Mouse (Mus musculus) inflammation-experienced regulatory T-cells, adult 6 months (primary cell): ENCODE results near the gene Tor4a. TPM values are rescaled to one million over a fixed set of nuclear protein-coding genes. Genes with fewer than 3 reads are reported as not detected.
A peak's percentile ranks its signal among the peaks of the same experiment; 100 is the strongest.

ENCODE experiments used
- ATAC-seq: one replicate; pipeline ENCODE4 v1.8.0; 2017
- polyA plus RNA-seq, 3 experiments: library from polyadenylated mRNA; unstranded; fragments of 100-300 nt; shearing (Covaris generic); gene quantifications; one replicate each; pipeline ENCODE4 v1.2.1; 2017

The Tor4a gene
- polyA plus RNA-seq, 3 experiments from 2014 or later, result 55.3 to 73.9 (median 67.2) TPM

DNA sequence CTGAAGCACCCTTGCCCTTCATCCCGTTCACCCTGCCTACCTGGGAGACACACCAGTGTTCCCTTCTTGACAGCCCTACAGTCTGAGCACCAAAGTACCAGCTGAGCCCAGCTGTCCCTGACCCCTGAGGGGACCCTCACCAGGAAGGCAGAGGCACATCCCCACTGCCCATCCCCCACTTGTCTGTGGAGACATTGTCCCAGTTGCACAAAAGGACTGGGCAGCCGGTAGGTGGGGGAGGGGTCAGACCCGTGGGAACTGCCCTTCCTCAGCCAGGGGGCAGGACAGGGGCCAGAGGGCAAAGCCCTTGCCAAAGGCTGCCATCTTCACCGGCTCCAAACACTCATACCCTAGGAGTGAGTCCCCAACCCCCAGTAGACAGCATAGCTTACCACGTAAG is 26.9 kb downstream of the Tor4a start:
- ATAC-seq, result no peak

GRCm38 (mm10) chr2:25168665-25168978 is 28.1 kb downstream of the Tor4a start:
- ATAC-seq, result no peak

- ATAC-seq, result no peak
Measured at GRCm38 (mm10) chr2:25167919-25168664, 28.6 kb downstream of the Tor4a start.

DNA sequence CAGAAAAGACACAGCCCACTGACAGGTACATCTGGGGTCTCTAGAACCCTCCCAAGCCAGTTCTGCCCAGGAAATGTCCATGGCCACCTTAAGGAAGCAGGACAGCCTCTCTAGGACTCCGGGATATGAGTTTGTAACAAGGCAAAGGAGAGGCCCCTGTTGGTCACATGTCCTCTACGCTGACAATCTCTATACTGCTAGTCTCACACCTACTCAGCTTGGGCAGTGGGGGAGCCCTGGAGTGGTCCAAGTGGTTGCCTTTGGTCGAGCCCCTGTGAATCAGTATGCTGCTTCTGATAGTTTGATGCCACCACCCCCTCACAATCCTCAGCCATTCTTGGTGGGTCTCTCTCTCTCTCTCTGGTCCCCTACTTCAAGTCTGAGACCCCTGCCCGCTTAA is 29.2 kb downstream of the Tor4a start:
- ATAC-seq, result no peak

DNA sequence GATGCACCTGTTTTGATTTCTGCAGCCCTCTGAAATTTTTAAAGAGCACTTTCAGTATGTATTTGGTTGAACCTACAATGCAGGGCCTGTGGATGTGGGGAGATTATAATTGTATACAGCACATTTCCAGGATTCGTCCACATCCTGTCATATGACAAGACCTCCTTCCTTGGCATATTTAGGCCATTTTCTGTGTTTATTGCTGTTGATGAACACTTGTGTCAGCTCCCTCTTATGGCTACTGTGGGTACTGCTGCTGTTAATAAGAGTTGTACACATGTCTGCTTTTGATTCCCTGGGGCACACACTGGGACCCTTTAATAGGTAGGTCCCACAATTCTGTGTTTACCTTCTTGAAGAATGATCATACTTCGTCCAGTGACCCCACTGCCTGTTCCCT is 39.0 kb downstream of the Tor4a start:
- peak; percentile 69 for ATAC-seq

GRCm38 (mm10) chr2:25156990-25157389 is 39.7 kb downstream of the Tor4a start:
- ATAC-seq, result no peak

- ATAC-seq, result no peak
Measured at GRCm38 (mm10) chr2:25156177-25156576, 40.5 kb downstream of the Tor4a start.

GRCm38 (mm10) chr2:25151280-25151956 is 45.3 kb downstream of the Tor4a start:
- no peak for ATAC-seq

GRCm38 (mm10) chr2:25149643-25150042 is 47.0 kb downstream of the Tor4a start:
- no peak for ATAC-seq

DNA sequence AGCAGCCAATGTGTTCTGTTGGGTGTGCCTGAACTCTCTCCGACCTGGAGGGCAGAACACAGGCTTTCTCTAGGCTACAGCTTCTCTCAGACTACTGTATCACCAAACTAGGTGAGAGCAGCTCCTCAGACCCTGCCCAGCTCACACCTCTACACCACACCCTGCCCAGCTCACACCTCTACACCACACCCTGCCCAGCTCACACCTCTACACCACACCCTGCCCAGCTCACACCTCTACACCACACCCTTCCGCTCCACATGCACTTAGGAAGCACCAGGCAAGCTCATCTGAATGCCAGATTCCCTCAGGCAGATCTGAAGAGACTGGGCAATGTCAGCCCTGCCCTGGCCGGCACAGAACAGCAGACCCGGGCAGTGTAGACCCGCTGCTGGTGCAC is 48.8 kb downstream of the Tor4a start:
- ATAC-seq, result no peak

DNA sequence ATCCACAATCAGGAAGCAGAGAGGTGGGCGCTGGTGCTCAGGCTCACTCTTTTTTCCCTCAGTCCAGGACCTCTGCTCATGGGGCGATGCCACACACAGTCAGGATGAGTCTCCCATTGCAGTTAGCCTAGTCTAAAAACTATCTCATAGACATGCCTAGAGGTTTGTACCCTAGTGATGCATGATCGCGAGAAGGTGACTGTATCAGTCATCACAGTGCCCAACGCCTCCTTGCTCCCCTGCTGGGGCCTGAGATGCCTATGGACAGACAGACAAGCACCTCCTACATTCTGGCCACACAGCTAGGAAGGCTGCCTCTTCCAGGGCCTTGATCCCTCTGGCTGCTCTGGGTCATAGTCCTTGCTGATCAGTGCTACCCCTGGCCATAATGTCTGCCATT is 49.3 kb downstream of the Tor4a start:
- ATAC-seq, result no peak

GRCm38 (mm10) chr2:25145346-25145745 is 51.3 kb downstream of the Tor4a start:
- no peak for ATAC-seq

Other genes with a start within 250 kb of the Tor4a start
- 1 to 10 TPM in 2 of 3 experiments, under 1 TPM in 1; 0.87 to 2.7 (median 1.2) TPM for gene Zmynd19, start 247.1 kb downstream of the Tor4a start, polyA plus RNA-seq
- gene Dph7, start 234.5 kb downstream of the Tor4a start, polyA plus RNA-seq, result 10 to 100 TPM; 21.5 to 42.4 (median 41.8) TPM
- gene Mrpl41, start 221.8 kb downstream of the Tor4a start, polyA plus RNA-seq, result 100 to 1,000 TPM in 2 of 3 experiments, 10 to 100 TPM in 1; 98.7 to 106 (median 103) TPM
- gene Pnpla7, start 220.9 kb downstream of the Tor4a start, polyA plus RNA-seq, result 10 to 100 TPM; 50.7 to 80.7 (median 77.0) TPM
- 10 to 100 TPM; 11.3 to 20.4 (median 11.4) TPM for gene Nsmf, start 142.5 kb downstream of the Tor4a start, polyA plus RNA-seq
- gene Entpd8, start 116.6 kb downstream of the Tor4a start, polyA plus RNA-seq, result under 1 TPM in 1 of 3 experiments, not detected in 2; 0.90 TPM
- 1 to 10 TPM in 2 of 3 experiments, under 1 TPM in 1; 0.68 to 4.2 (median 4.2) TPM for gene Noxa1, start 101.7 kb downstream of the Tor4a start, polyA plus RNA-seq
- gene Nrarp, start 16.1 kb downstream of the Tor4a start, polyA plus RNA-seq, result 1 to 10 TPM in 1 of 3 experiments, under 1 TPM in 2; 0.54 to 1.2 (median 0.59) TPM
- 10 to 100 TPM; 46.6 to 50.3 (median 47.0) TPM for gene Nelfb, start 14.6 kb upstream of the Tor4a start, polyA plus RNA-seq
- gene Stpg3, start 17.8 kb upstream of the Tor4a start, polyA plus RNA-seq, result not detected
- gene Fam166a, start 21.9 kb upstream of the Tor4a start, polyA plus RNA-seq, result not detected
- 100 to 1,000 TPM in 1 of 3 experiments, 10 to 100 TPM in 2; 90.3 to 208 (median 96.5) TPM for gene Tubb4b, start 27.8 kb upstream of the Tor4a start, polyA plus RNA-seq
- not detected for gene Slc34a3, start 37.5 kb upstream of the Tor4a start, polyA plus RNA-seq
- not detected for gene Rnf224, start 39.9 kb upstream of the Tor4a start, polyA plus RNA-seq
- gene Rnf208, start 45.4 kb upstream of the Tor4a start, polyA plus RNA-seq, result 1 to 10 TPM in 1 of 3 experiments, under 1 TPM in 2; 0.53 to 1.6 (median 0.99) TPM
- not detected for gene Cysrt1, start 45.6 kb upstream of the Tor4a start, polyA plus RNA-seq
- 1 to 10 TPM; 2.3 to 9.2 (median 4.0) TPM for gene AL732309.1, start 50.0 kb upstream of the Tor4a start, polyA plus RNA-seq
- 10 to 100 TPM in 1 of 3 experiments, 1 to 10 TPM in 2; 8.3 to 13.7 (median 8.7) TPM for gene Tmem203, start 58.6 kb upstream of the Tor4a start, polyA plus RNA-seq
- gene Tprn, start 65.7 kb upstream of the Tor4a start, polyA plus RNA-seq, result 1 to 10 TPM; 3.4 to 4.7 (median 3.9) TPM
- gene Ssna1, start 75.6 kb upstream of the Tor4a start, polyA plus RNA-seq, result 100 to 1,000 TPM; 111 to 156 (median 121) TPM
- gene Anapc2, start 75.6 kb upstream of the Tor4a start, polyA plus RNA-seq, result 10 to 100 TPM; 29.3 to 44.6 (median 39.2) TPM
- gene Tmem210, start 91.3 kb upstream of the Tor4a start, polyA plus RNA-seq, result not detected
- not detected for gene Lrrc26, start 93.0 kb upstream of the Tor4a start, polyA plus RNA-seq
- not detected for gene Grin1, start 122.3 kb upstream of the Tor4a start, polyA plus RNA-seq
- 10 to 100 TPM; 21.2 to 24.3 (median 23.1) TPM for gene Man1b1, start 135.5 kb upstream of the Tor4a start, polyA plus RNA-seq
- gene Dpp7, start 159.5 kb upstream of the Tor4a start, polyA plus RNA-seq, result 10 to 100 TPM; 10.2 to 24.6 (median 21.1) TPM
- 10 to 100 TPM; 12.2 to 20.6 (median 18.3) TPM for gene Uap1l1, start 168.8 kb upstream of the Tor4a start, polyA plus RNA-seq
- 10 to 100 TPM in 1 of 3 experiments, under 1 TPM in 2; 0.44 to 10.5 (median 0.80) TPM for gene Sapcd2, start 175.4 kb upstream of the Tor4a start, polyA plus RNA-seq
- gene Entpd2, start 199.0 kb upstream of the Tor4a start, polyA plus RNA-seq, result 1 to 10 TPM in 1 of 3 experiments, under 1 TPM in 1, not detected in 1; 0.49 to 1.3 TPM
- gene Npdc1, start 202.5 kb upstream of the Tor4a start, polyA plus RNA-seq, result 1 to 10 TPM; 2.8 to 6.1 (median 6.0) TPM
- 10 to 100 TPM in 1 of 3 experiments, 1 to 10 TPM in 2; 4.1 to 14.7 (median 7.2) TPM for gene Fut7, start 226.4 kb upstream of the Tor4a start, polyA plus RNA-seq
- 10 to 100 TPM; 31.4 to 59.3 (median 41.8) TPM for gene Abca2, start 231.8 kb upstream of the Tor4a start, polyA plus RNA-seq